Mouse (Mus musculus): ENCODE results near the gene Dnm3.

- TF ChIP-seq ZC3H11A (IDR thresholded peaks at IDR 0.05; ENCODE audit: borderline replicate concordance, low read depth, low read length) (no peak), MAFK (IDR thresholded peaks at IDR 0.05; ENCODE audit: insufficient read depth, low read depth, low read length) (no peak), CHD2 (IDR thresholded peaks at IDR 0.05; ENCODE audit: low read depth, low read length) (no peak), ZNF384 (IDR thresholded peaks at IDR 0.05; ENCODE audit: low read depth, low read length) (no peak), HCFC1 (IDR thresholded peaks at IDR 0.05; ENCODE audit: borderline replicate concordance, insufficient read depth, low read length) (no peak)
Measured at GRCm38 (mm10) chr1:162469752-162470280, 8.0 kb downstream of the Dnm3 start.

Measured in ES-E14 (cell line).